Mouse (Mus musculus) embryonic stem cell, embryonic (primary cell): ENCODE results near the gene Tspyl2.
"Not testable (repeated sequence)": the region's sequence is repeated elsewhere in the genome, so short reads cannot be mapped to it uniquely, and the experiment has no call there.

Experiments
- CTCF ChIA-PET, 4 experiments: fragments of 300-600 bp in 2 of 4; fragments of 350-600 bp in 2 of 4; sonication (Branson Sonifier 250); formaldehyde crosslinking; loops; one replicate each; lab custom pipeline; 2022; ENCODE audit warnings: inconsistent platforms in 2 of 4; lab: Charles Lee
- POLR2A ChIA-PET, 4 experiments: fragments of 300-600 bp in 2 of 4; fragments of 350-600 bp in 2 of 4; sonication (Branson Sonifier 250); formaldehyde crosslinking; loops; one replicate each; lab custom pipeline; 2022; ENCODE audit warnings: antibody characterized with exemption in 4 of 4, inconsistent platforms in 1 of 4; lab: Charles Lee

The Tspyl2 gene

GRCm38 (mm10) chrX:152322776-152323175 is 19.4 kb downstream of the Tspyl2 start:
- CTCF ChIA-PET, result no interaction called here
- POLR2A ChIA-PET, result interaction anchor here in 3 of 4 experiments (0.5 to 2.7 kb wide), 5 partner anchors 13 to 90 kb away, joined by 3 to 10 read pairs (median 4); partner anchors contain the start of gene Kdm5c (in 1 of the 3)

GRCm38 (mm10) chrX:152320535-152320934 is 21.7 kb downstream of the Tspyl2 start:
- ChIA-PET POLR2A (interaction anchor here in 2 of 4 experiments (0.8 to 2.7 kb wide), 4 partner anchors 12 to 16 kb away, joined by 3 to 9 read pairs (median 6); no protein-coding TSS in a partner anchor), CTCF (no interaction called here)

- ChIA-PET POLR2A (interaction anchor here in 1 of 4 experiments (1.1 kb wide), 1 partner anchor 20 kb away, joined by 3 read pairs; no protein-coding TSS in a partner anchor), CTCF (no interaction called here)
These were observed 34.3 kb downstream of the Tspyl2 start for GRCm38 (mm10) chrX:152307942-152308341.

GRCm38 (mm10) chrX:152307371-152307770 is 34.9 kb downstream of the Tspyl2 start:
- ChIA-PET POLR2A (interaction anchor here in 1 of 4 experiments (1.1 kb wide), 1 partner anchor 19 kb away, joined by 3 read pairs; no protein-coding TSS in a partner anchor), CTCF (no interaction called here)

GRCm38 (mm10) chrX:152306224-152306623 is 36.0 kb downstream of the Tspyl2 start:
- ChIA-PET CTCF (interaction anchor here in 3 of 4 experiments (0.7 to 1.0 kb wide), 4 partner anchors 30 to 70 kb away, joined by 3 read pairs; no protein-coding TSS in a partner anchor), POLR2A (interaction anchor here in 3 of 4 experiments (0.6 to 1.6 kb wide), 10 partner anchors 9 to 1415 kb away, joined by 3 to 7 read pairs (median 4); partner anchors contain the start of gene Tspyl2 (in 1 of the 3))

GRCm38 (mm10) chrX:152287026-152287425 is 55.2 kb downstream of the Tspyl2 start:
- CTCF ChIA-PET, result not testable (repeated sequence)
- POLR2A ChIA-PET, result interaction anchor here in 1 of 4 experiments (0.8 kb wide), 1 partner anchor 39 kb away, joined by 4 read pairs; no protein-coding TSS in a partner anchor
